Mouse (Mus musculus) hindbrain, embryonic 15.5 days (tissue): ENCODE data around the gene Gpsm3. TPM values are rescaled to one million over a fixed set of nuclear protein-coding genes. Genes with fewer than 3 reads are reported as not detected.

Experiments
- ATAC-seq: fragments of 200-750 bp; cut with Nextera tagmentation; 2 replicates; pipeline ENCODE4 v1.8.0; 2017; ENCODE audit warnings: low read depth, moderate number of reproducible peaks, moderate TSS enrichment; ENCODE audit not compliant: low FRiP score
- H3K27ac ChIP-seq: fragments of 300-500 bp; sonication (generic); replicated peaks from 2 replicates; pipeline ENCODE4 v1.5.1; 2015; ENCODE audit warnings: mild to moderate bottlenecking, inconsistent platforms
- H3K27me3 ChIP-seq: fragments of 300-500 bp; sonication (generic); 2 replicates; pipeline ENCODE4 v1.6.1; 2015; ENCODE audit warnings: control low read depth, inconsistent platforms
- H3K36me3 ChIP-seq: fragments of 300-500 bp; sonication (generic); 2 replicates; pipeline ENCODE4 v1.6.1; 2015; ENCODE audit warnings: control low read depth, inconsistent platforms
- H3K4me1 ChIP-seq: fragments of 300-500 bp; sonication (generic); replicated peaks from 2 replicates; pipeline ENCODE4 v1.6.1; 2015; ENCODE audit warnings: control low read depth, inconsistent platforms
- H3K4me2 ChIP-seq: fragments of 300-500 bp; sonication (generic); 2 replicates; pipeline ENCODE4 v1.6.1; 2015; ENCODE audit warnings: moderate library complexity, mild to moderate bottlenecking, inconsistent platforms
- H3K4me3 ChIP-seq: fragments of 300-500 bp; sonication (generic); 2 replicates; pipeline ENCODE4 v1.5.1; 2015; ENCODE audit warnings: mild to moderate bottlenecking, inconsistent platforms
- H3K9ac ChIP-seq: fragments of 300-500 bp; sonication (generic); 2 replicates; pipeline ENCODE4 v1.6.1; 2015; ENCODE audit warnings: inconsistent platforms
- H3K9me3 ChIP-seq: fragments of 300-500 bp; sonication (generic); 2 replicates; pipeline ENCODE4 v1.6.1; 2016; ENCODE audit warnings: control low read depth, inconsistent platforms
- WGBS: fragments of 180-500 bp; shearing (Covaris S2); methylation state at CpG from one replicate; pipeline ENCODE4 v1.1.7; 2015; 5-methylcytosine and 5-hydroxymethylcytosine counted together
- polyA plus RNA-seq: library from polyadenylated mRNA; unstranded; fragments of >200 nt; fragmentation: Nextera tagmentation; extraction: Ambion mirVana; gene quantifications from 2 replicates; pipeline ENCODE4 v1.2.1, GENCODE M21; 2015

Gene Gpsm3
- polyA plus RNA-seq, 1 experiment from 2014 or later, result 4.1 TPM

DNA sequence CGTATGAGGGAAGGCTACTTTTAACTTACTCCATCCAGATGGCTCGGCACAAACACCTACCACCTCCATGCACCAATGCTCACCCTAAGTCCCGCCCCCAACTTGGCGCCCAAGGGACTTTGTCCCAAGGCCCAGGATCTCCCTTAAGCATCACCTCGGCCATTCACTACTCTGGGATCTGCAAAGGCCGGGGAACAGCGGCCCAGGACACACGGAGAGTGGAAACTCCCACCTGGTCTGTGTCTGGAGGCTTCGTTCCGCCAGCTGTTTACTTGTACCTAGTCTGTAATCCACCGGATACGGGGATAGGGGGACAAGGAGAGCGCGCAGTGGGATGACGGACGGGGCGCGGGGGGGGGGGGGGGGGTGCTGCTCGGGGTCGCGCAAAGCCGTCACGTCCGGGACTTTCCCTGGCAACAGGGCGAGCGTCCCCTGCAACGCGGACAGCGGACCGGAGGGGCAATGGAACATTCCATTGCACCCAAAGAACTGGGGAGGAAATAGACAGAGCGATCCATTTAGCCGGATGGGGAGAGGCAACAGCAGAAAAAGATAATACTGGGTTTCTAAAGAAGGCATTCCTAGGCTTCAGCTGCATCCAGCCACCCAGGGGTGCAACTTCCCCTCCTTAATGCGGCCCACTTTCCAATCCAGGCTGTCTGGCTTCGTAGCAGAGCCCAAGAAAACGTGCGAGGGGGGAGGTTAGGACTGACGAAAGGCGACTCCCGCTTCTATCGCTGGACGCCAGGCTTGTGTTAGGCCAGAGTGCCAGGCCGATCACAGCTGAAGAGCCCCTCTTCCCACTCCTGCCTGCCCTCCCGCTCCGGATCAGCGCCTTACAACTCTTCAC lies 37.7 kb downstream of the Gpsm3 start:
- Histone ChIP-seq H3K4me2 (peak overlapping the region; percentile 96), H3K9me3 (no peaks in the 10 kb centered on the region), H3K4me1 (peaks cover 64% of the 10 kb centered on the region), H3K4me3 (peak overlapping the region; percentile 85), H3K27me3 (peaks cover 7% of the 10 kb centered on the region), H3K9ac (peak overlapping the region; percentile 70), H3K27ac (peak overlapping the region; percentile 94), H3K36me3 (peaks cover 13% of the 10 kb centered on the region; the same call in 1 of the 2 replicates)
- peak; percentile 81 for ATAC-seq
- WGBS, result under 1% methylated on average over 42 of the region's 45 CpGs

- peaks cover 67% of the 10 kb centered on the region for H3K4me1 ChIP-seq
- H3K4me2 ChIP-seq, result peak within 1 kb of the TSS; percentile 96
- peaks cover 6% of the 10 kb centered on the region; the same call in 1 of the 2 replicates for H3K36me3 ChIP-seq
- WGBS, result 5% methylated on average over 29 of the region's 29 CpGs
- H3K4me3 ChIP-seq, result peak within 1 kb of the TSS; percentile 85
- H3K9ac ChIP-seq, result peak within 1 kb of the TSS; percentile 70
- H3K27me3 ChIP-seq, result peaks cover 7% of the 10 kb centered on the region
- ATAC-seq, result no peak
- H3K9me3 ChIP-seq, result no peaks in the 10 kb centered on the region
- H3K27ac ChIP-seq, result peak within 1 kb of the TSS; percentile 94
Measured at GRCm38 (mm10) chr17:34627943-34628643, 38.5 kb downstream of the Gpsm3 start, which contains the start of gene Ppt2. TSS of gene Ppt2 (minus strand) at chr17:34628510.

- Histone ChIP-seq H3K27me3 (peaks cover 12% of the 10 kb centered on the region), H3K36me3 (0 out of 2 replicates have a peak, but pooled peaks cover 6% of the 10 kb centered on the region), H3K9me3 (no peaks in the 10 kb centered on the region), H3K27ac (peak overlapping the region; percentile 94), H3K4me2 (peak overlapping the region; percentile 96), H3K9ac (peak overlapping the region; percentile 70; the same call in 1 of the 2 replicates), H3K4me1 (peaks cover 67% of the 10 kb centered on the region), H3K4me3 (peak overlapping the region; percentile 85)
- no peak for ATAC-seq
- WGBS, result 24% methylated on average over 5 of the region's 5 CpGs
Measured at GRCm38 (mm10) chr17:34628644-34628967, 39.0 kb downstream of the Gpsm3 start.

DNA sequence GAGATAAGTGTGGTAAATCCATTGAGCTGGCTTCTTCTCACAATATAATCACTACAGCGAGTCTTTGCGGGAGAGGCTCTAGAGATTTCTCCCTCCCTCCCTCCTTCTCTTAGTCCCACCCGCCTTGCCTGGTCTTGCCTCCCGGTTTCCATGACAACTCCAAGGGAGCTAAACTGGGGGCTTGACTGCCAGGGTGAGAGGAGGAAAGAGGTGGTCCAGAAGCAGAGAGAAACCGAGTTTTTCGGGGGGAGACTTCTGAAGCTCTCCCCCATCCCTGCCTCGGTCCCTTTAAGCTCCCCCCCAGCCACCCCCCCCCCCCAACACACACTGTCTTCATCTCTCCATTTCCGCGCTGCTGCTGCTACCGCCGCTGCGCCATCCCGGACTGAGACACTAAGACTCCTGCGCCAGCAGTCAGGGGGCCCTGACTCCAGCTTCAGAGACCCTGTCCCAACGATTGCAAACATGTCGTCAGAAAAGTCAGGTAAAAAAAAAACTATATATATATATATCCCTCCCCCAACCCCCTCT lies 39.7 kb downstream of the Gpsm3 start, which contains the start of gene Prrt1:
Gene Prrt1 (plus strand): TSS at position 313 of the 531 bp plus-strand sequence.
- peak; percentile 29; the same call in 1 of the 2 replicates for ATAC-seq
- WGBS, result 1% methylated on average over 16 of the region's 16 CpGs

DNA sequence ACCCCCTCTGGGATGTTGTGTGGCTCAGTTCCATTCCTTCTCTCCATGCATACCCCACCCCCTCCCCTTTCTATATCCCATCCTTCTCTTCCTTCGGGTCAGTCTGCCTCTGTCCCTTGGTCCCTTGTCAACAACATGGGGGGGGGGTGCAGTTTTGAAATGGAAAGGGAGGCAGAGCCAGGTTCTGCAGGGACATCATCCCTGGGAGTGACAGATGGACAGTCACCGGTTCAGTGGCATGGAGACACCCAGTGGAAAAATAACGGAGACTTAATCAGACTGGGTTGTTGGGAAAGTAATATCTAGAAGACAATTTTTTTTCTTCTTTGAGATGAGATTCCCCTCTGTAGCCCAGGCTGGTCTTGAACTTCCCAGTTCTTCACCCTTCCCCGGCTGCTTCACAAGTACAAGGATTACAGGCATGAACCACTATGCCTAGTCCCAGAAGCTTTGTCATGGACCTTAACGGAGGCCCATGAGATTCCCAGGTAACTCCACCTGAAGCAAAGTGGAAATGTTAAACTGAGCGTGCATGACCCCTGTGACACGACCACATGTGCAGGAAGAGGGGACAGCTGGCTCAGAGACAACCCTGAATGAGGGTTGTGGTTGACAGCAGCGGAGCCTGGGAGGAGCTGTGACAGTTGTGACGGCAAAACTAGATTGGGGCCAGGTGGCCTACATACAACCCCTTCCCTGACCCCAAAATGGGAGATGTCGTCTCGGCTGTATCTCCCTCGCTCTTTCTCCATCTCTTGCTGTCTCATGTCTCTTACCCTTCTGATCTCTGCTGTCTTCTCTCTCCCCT lies 40.4 kb downstream of the Gpsm3 start:
- Histone ChIP-seq H3K4me3 (peak overlapping the region; percentile 85), H3K27me3 (peaks cover 13% of the 10 kb centered on the region), H3K36me3 (0 out of 2 replicates have a peak, but pooled peaks cover 4% of the 10 kb centered on the region), H3K4me1 (peaks cover 67% of the 10 kb centered on the region), H3K9ac (peak overlapping the region; percentile 50), H3K4me2 (peak overlapping the region; percentile 96), H3K9me3 (no peaks in the 10 kb centered on the region), H3K27ac (peak overlapping the region; percentile 94; the same call in 1 of the 2 replicates)
- 13% methylated on average over 12 of the region's 12 CpGs for WGBS
- ATAC-seq, result no peak

More for the DNA sequence above, 39.7 kb downstream of the Gpsm3 start, which contains the start of gene Prrt1:
- H3K9ac ChIP-seq, result peak within 1 kb of the TSS; percentile 70
- H3K4me1 ChIP-seq, result peaks cover 67% of the 10 kb centered on the region
- peaks cover 13% of the 10 kb centered on the region for H3K27me3 ChIP-seq
- 0 out of 2 replicates have a peak, but pooled peaks cover 4% of the 10 kb centered on the region for H3K36me3 ChIP-seq
- peak within 1 kb of the TSS; percentile 85 for H3K4me3 ChIP-seq
- H3K9me3 ChIP-seq, result no peaks in the 10 kb centered on the region
- H3K27ac ChIP-seq, result peak within 1 kb of the TSS; percentile 94
- peak within 1 kb of the TSS; percentile 96 for H3K4me2 ChIP-seq

- no peak for ATAC-seq
- no peak overlapping the region for H3K27ac ChIP-seq
- H3K36me3 ChIP-seq, result no peaks in the 10 kb centered on the region
- no peaks in the 10 kb centered on the region for H3K9me3 ChIP-seq
- 2% methylated on average over 47 of the region's 48 CpGs for WGBS
- H3K4me3 ChIP-seq, result peak overlapping the region; percentile 85
- H3K4me2 ChIP-seq, result peak overlapping the region; percentile 96
- peaks cover 13% of the 10 kb centered on the region for H3K27me3 ChIP-seq
- peaks cover 60% of the 10 kb centered on the region for H3K4me1 ChIP-seq
- H3K9ac ChIP-seq, result peak overlapping the region; percentile 50
Measured at GRCm38 (mm10) chr17:34630761-34631301, 41.2 kb downstream of the Gpsm3 start.

- 6% methylated on average over 12 of the region's 12 CpGs for WGBS
- no peak for ATAC-seq
- H3K9me3 ChIP-seq, result no peaks in the 10 kb centered on the region
- H3K9ac ChIP-seq, result peak overlapping the region; percentile 40
- peak overlapping the region; percentile 96 for H3K4me2 ChIP-seq
- H3K36me3 ChIP-seq, result no peaks in the 10 kb centered on the region
- H3K4me3 ChIP-seq, result peak overlapping the region; percentile 85
- peaks cover 13% of the 10 kb centered on the region for H3K27me3 ChIP-seq
- H3K27ac ChIP-seq, result no peak overlapping the region
- peaks cover 52% of the 10 kb centered on the region for H3K4me1 ChIP-seq
Measured at GRCm38 (mm10) chr17:34631647-34632046, 42.0 kb downstream of the Gpsm3 start.

DNA sequence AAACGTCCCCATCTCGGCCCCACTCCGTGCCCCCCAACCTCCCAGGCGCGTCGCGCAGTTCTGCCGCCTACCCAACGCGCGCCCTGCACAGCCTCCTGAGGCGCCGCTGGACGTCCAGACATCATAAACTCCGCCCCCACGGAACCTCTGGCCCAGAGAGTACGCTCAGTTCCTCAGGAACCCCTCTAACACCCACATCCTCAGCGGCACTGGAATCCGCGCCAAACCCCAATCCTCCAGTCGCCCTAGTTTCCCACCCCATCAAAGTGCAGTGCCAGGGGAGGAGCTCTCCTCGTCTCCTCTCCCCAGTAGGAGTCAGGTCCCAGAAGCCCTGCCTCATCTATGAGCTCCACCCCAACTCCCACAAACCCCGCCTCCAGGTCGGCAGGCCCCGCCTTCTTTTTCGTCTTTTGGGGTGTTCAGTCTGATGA lies 42.7 kb downstream of the Gpsm3 start:
- Histone ChIP-seq H3K4me2 (peak overlapping the region; percentile 96), H3K9me3 (no peaks in the 10 kb centered on the region), H3K36me3 (no peaks in the 10 kb centered on the region), H3K9ac (peak overlapping the region; percentile 40; the same call in 1 of the 2 replicates), H3K4me3 (peak overlapping the region; percentile 85), H3K4me1 (peaks cover 50% of the 10 kb centered on the region), H3K27me3 (peaks cover 13% of the 10 kb centered on the region), H3K27ac (no peak overlapping the region; the same call in 1 of the 2 replicates)
- 2% methylated on average over 26 of the region's 26 CpGs for WGBS
- ATAC-seq, result no peak

GRCm38 (mm10) chr17:34635671-34636070 lies 46.1 kb downstream of the Gpsm3 start:
- Histone ChIP-seq H3K4me2 (no peak overlapping the region), H3K27ac (no peak overlapping the region), H3K36me3 (no peaks in the 10 kb centered on the region), H3K4me3 (no peak overlapping the region), H3K9ac (no peak overlapping the region), H3K27me3 (peaks cover 13% of the 10 kb centered on the region), H3K4me1 (peaks cover 19% of the 10 kb centered on the region), H3K9me3 (no peaks in the 10 kb centered on the region)
- WGBS, result 74% methylated on average over 2 of the region's 2 CpGs
- ATAC-seq, result no peak

- Histone ChIP-seq H3K4me3 (no peak overlapping the region), H3K9me3 (no peaks in the 10 kb centered on the region), H3K27me3 (0 out of 2 replicates have a peak, but pooled peaks cover 7% of the 10 kb centered on the region), H3K4me2 (no peak overlapping the region), H3K36me3 (no peaks in the 10 kb centered on the region), H3K27ac (no peak overlapping the region), H3K4me1 (peaks cover 10% of the 10 kb centered on the region), H3K9ac (no peak overlapping the region)
- 73% methylated on average over 3 of the region's 3 CpGs for WGBS
- ATAC-seq, result no peak
Measured at GRCm38 (mm10) chr17:34637459-34637858, 47.9 kb downstream of the Gpsm3 start.
